Mouse (Mus musculus): ENCODE results near the gene Orc4. TPM values are rescaled to one million over a fixed set of nuclear protein-coding genes. Genes with fewer than 3 reads are reported as not detected.
"Not testable (repeated sequence)": the region's sequence is repeated elsewhere in the genome, so short reads cannot be mapped to it uniquely, and the experiment has no call there.

Orc4 gene
- polyA plus RNA-seq, 1 experiment from 2014 or later, result 28.1 TPM

GRCm38 (mm10) chr2:48915832-48916231, 34.2 kb downstream of the Orc4 start:
- no peaks in the 10 kb centered on the region for H3K4me1 ChIP-seq (ENCODE audit: control insufficient read depth, low read depth, low read length)
- no peak for ATAC-seq (ENCODE audit: low read depth)
- H3K9me3 ChIP-seq (replicated peaks; ENCODE audit: control insufficient read depth, low read length), result no peaks in the 10 kb centered on the region
- no peak overlapping the region for H3K27ac ChIP-seq (ENCODE audit: low read length)
- no peak overlapping the region for H3K9ac ChIP-seq (ENCODE audit: low read depth, low read length)
- no peak overlapping the region for H3K4me2 ChIP-seq (ENCODE audit: low read depth, low read length)
- H3K27me3 ChIP-seq (ENCODE audit: control insufficient read depth, insufficient read depth, low read depth, low read length), result no peaks in the 10 kb centered on the region
- no peaks in the 10 kb centered on the region; the same call in 1 of the 2 replicates for H3K36me3 ChIP-seq (ENCODE audit: control insufficient read depth, insufficient read depth)
- H3K4me3 ChIP-seq (ENCODE audit: low read depth, low read length), result no peak overlapping the region

- Histone ChIP-seq H3K4me3 (ENCODE audit: low read depth, low read length) (no peak overlapping the region), H3K36me3 (ENCODE audit: control insufficient read depth, insufficient read depth) (no peaks in the 10 kb centered on the region; the same call in 1 of the 2 replicates), H3K9me3 (replicated peaks; ENCODE audit: control insufficient read depth, low read length) (no peaks in the 10 kb centered on the region), H3K9ac (ENCODE audit: low read depth, low read length) (no peak overlapping the region), H3K4me2 (ENCODE audit: low read depth, low read length) (no peak overlapping the region), H3K27me3 (ENCODE audit: control insufficient read depth, insufficient read depth, low read depth, low read length) (no peaks in the 10 kb centered on the region), H3K4me1 (ENCODE audit: control insufficient read depth, low read depth, low read length) (no peaks in the 10 kb centered on the region), H3K27ac (ENCODE audit: low read length) (no peak overlapping the region)
- no peak for ATAC-seq (ENCODE audit: low read depth)
- 48% methylated on average over 1 of the region's 1 CpGs for WGBS (ENCODE audit: insufficient replicate concordance)
Measured at GRCm38 (mm10) chr2:48914185-48914584, 35.9 kb downstream of the Orc4 start.

- no peak for ATAC-seq (ENCODE audit: low read depth)
- H3K36me3 ChIP-seq (ENCODE audit: control insufficient read depth, insufficient read depth), result peaks cover 7% of the 10 kb centered on the region
- H3K9ac ChIP-seq (ENCODE audit: low read depth, low read length), result no peak overlapping the region
- no peak overlapping the region for H3K4me3 ChIP-seq (ENCODE audit: low read depth, low read length)
- no peaks in the 10 kb centered on the region for H3K9me3 ChIP-seq (replicated peaks; ENCODE audit: control insufficient read depth, low read length)
- no peak overlapping the region for H3K27ac ChIP-seq (ENCODE audit: low read length)
- 45% methylated on average over 2 of the region's 2 CpGs for WGBS (ENCODE audit: insufficient replicate concordance)
- no peak overlapping the region for H3K4me2 ChIP-seq (ENCODE audit: low read depth, low read length)
- no peaks in the 10 kb centered on the region for H3K4me1 ChIP-seq (ENCODE audit: control insufficient read depth, low read depth, low read length)
- H3K27me3 ChIP-seq (ENCODE audit: control insufficient read depth, insufficient read depth, low read depth, low read length), result no peaks in the 10 kb centered on the region
Measured at GRCm38 (mm10) chr2:48908866-48909265, 41.2 kb downstream of the Orc4 start.

- no peak overlapping the region for H3K4me3 ChIP-seq (ENCODE audit: low read depth, low read length)
- H3K36me3 ChIP-seq (ENCODE audit: control insufficient read depth, insufficient read depth), result no peaks in the 10 kb centered on the region
- H3K4me2 ChIP-seq (ENCODE audit: low read depth, low read length), result no peak overlapping the region
- H3K9me3 ChIP-seq (replicated peaks; ENCODE audit: control insufficient read depth, low read length), result no peaks in the 10 kb centered on the region
- no peak overlapping the region for H3K27ac ChIP-seq (ENCODE audit: low read length)
- no peaks in the 10 kb centered on the region for H3K4me1 ChIP-seq (ENCODE audit: control insufficient read depth, low read depth, low read length)
- no peak overlapping the region for H3K9ac ChIP-seq (ENCODE audit: low read depth, low read length)
- WGBS (ENCODE audit: insufficient replicate concordance), result 71% methylated on average over 3 of the region's 3 CpGs
- H3K27me3 ChIP-seq (ENCODE audit: control insufficient read depth, insufficient read depth, low read depth, low read length), result no peaks in the 10 kb centered on the region
- no peak for ATAC-seq (ENCODE audit: low read depth)
Measured at GRCm38 (mm10) chr2:48895186-48895585, 54.9 kb downstream of the Orc4 start.

- Histone ChIP-seq H3K27me3 (ENCODE audit: control insufficient read depth, insufficient read depth, low read depth, low read length) (no peaks in the 10 kb centered on the region), H3K36me3 (ENCODE audit: control insufficient read depth, insufficient read depth) (no peaks in the 10 kb centered on the region), H3K27ac (ENCODE audit: low read length) (no peak overlapping the region), H3K4me2 (ENCODE audit: low read depth, low read length) (no peak overlapping the region), H3K9ac (ENCODE audit: low read depth, low read length) (no peak overlapping the region), H3K4me3 (ENCODE audit: low read depth, low read length) (no peak overlapping the region), H3K4me1 (ENCODE audit: control insufficient read depth, low read depth, low read length) (no peaks in the 10 kb centered on the region), H3K9me3 (replicated peaks; ENCODE audit: control insufficient read depth, low read length) (no peaks in the 10 kb centered on the region)
- ATAC-seq (ENCODE audit: low read depth), result no peak
Measured at GRCm38 (mm10) chr2:48885945-48886344, 64.1 kb downstream of the Orc4 start.

- H3K4me1 ChIP-seq (ENCODE audit: control insufficient read depth, low read depth, low read length), result no peaks in the 10 kb centered on the region
- H3K27ac ChIP-seq (ENCODE audit: low read length), result no peak overlapping the region
- no peak overlapping the region for H3K4me3 ChIP-seq (ENCODE audit: low read depth, low read length)
- 51% methylated on average over 5 of the region's 5 CpGs for whole genome bisulfite sequencing (ENCODE audit: insufficient replicate concordance)
- H3K27me3 ChIP-seq (ENCODE audit: control insufficient read depth, insufficient read depth, low read depth, low read length), result no peaks in the 10 kb centered on the region
- no peak overlapping the region for H3K9ac ChIP-seq (ENCODE audit: low read depth, low read length)
- H3K36me3 ChIP-seq (ENCODE audit: control insufficient read depth, insufficient read depth), result no peaks in the 10 kb centered on the region
- H3K9me3 ChIP-seq (replicated peaks; ENCODE audit: control insufficient read depth, low read length), result no peaks in the 10 kb centered on the region
- no peak overlapping the region for H3K4me2 ChIP-seq (ENCODE audit: low read depth, low read length)
- ATAC-seq (ENCODE audit: low read depth), result no peak
Measured at GRCm38 (mm10) chr2:48868199-48868913, 81.7 kb downstream of the Orc4 start.

- not testable (repeated sequence) for H3K4me3 ChIP-seq (ENCODE audit: low read depth, low read length); H3K9ac ChIP-seq (ENCODE audit: low read depth, low read length); H3K36me3 ChIP-seq (ENCODE audit: control insufficient read depth, insufficient read depth); H3K27ac ChIP-seq (ENCODE audit: low read length); H3K27me3 ChIP-seq (ENCODE audit: control insufficient read depth, insufficient read depth, low read depth, low read length); H3K9me3 ChIP-seq (replicated peaks; ENCODE audit: control insufficient read depth, low read length); H3K4me2 ChIP-seq (ENCODE audit: low read depth, low read length); H3K4me1 ChIP-seq (ENCODE audit: control insufficient read depth, low read depth, low read length); ATAC-seq (ENCODE audit: low read depth)
- WGBS (ENCODE audit: insufficient replicate concordance), result 69% methylated on average over 6 of the region's 6 CpGs
Measured at GRCm38 (mm10) chr2:48865596-48865995, 84.5 kb downstream of the Orc4 start.

Other genes with a start within 250 kb of the Orc4 start
- gene Acvr2a, start 136.2 kb downstream of the Orc4 start, polyA plus RNA-seq (2015; fragmentation: Nextera tagmentation; extraction: Ambion mirVana), result 2.3 and 2.7 TPM in 2 replicates
- 6.6 and 7.3 TPM in 2 replicates for gene Mbd5, start 769 bp downstream of the Orc4 start, polyA plus RNA-seq (2015; fragmentation: Nextera tagmentation; extraction: Ambion mirVana)